Mouse (Mus musculus): ENCODE data around the gene Lhpp. TPM values are rescaled to one million over a fixed set of nuclear protein-coding genes. Genes with fewer than 3 reads are reported as not detected.

Gene Lhpp
- polyA plus RNA-seq, 1 experiment from 2014 or later, result 46.6 TPM

DNA sequence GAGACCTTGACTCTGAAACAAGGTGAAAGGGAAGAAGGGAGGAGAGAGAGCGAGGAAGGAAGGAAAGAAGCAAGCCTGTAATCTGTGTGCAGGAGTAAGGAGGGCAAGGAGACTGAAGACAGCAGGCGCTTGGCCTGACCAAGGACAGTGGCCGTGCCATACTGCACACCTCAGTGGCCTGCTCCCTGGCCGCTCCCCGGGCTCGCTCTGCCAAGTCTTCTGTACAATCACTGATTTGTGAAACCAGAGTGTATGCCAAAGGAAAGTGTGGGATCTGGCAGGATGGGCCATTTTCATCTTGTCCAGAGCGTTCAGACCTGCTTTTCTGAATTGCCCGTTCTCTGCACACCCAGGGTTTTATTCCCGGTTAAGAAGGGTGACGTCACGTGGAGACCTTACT lies 70.9 kb downstream of the Lhpp start:
- no peak for ATAC-seq (ENCODE audit: low FRiP score)
- WGBS, result 89% methylated on average over 11 of the region's 11 CpGs
- H3K9ac ChIP-seq, result no peak overlapping the region
- H3K4me1 ChIP-seq (replicated peaks; ENCODE audit: control insufficient read depth, insufficient read depth, low read length), result no peaks in the 10 kb centered on the region
- H3K27me3 ChIP-seq (ENCODE audit: control insufficient read depth, insufficient read depth, low read length), result no peaks in the 10 kb centered on the region
- no peak for DNase-seq (ENCODE audit: low spot score)
- no peak overlapping the region for H3K4me3 ChIP-seq (replicated peaks; ENCODE audit: low read length)
- no peaks in the 10 kb centered on the region for H3K9me3 ChIP-seq (ENCODE audit: control insufficient read depth, low read length)
- H3K4me2 ChIP-seq (replicated peaks), result no peak overlapping the region
- no peak overlapping the region for H3K27ac ChIP-seq
- no peaks in the 10 kb centered on the region for H3K36me3 ChIP-seq (replicated peaks; ENCODE audit: control insufficient read depth, insufficient read depth)

DNA sequence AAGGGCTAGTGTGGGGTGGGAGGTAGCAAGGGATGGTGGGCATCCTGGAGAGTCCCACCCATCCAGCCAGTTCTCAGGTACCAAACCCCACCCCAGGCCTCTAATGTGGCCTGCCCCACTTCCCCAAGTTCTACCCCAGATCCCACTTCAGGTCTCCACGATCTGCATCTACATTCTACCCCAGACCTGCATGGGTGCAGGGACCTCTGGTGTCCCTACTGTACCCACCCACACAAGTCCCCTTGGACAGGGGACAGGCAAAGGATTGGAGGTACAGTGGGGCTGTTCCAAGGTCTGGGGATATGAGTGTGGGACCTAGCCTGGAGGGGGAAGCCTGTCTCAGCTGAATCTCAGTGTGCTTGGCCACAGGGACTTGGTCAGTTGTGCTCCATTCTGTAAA lies 71.4 kb downstream of the Lhpp start:
- ATAC-seq (ENCODE audit: low FRiP score), result no peak
- Histone ChIP-seq H3K9me3 (ENCODE audit: control insufficient read depth, low read length) (no peaks in the 10 kb centered on the region), H3K4me2 (replicated peaks) (no peak overlapping the region), H3K9ac (no peak overlapping the region), H3K4me1 (replicated peaks; ENCODE audit: control insufficient read depth, insufficient read depth, low read length) (no peaks in the 10 kb centered on the region), H3K27me3 (ENCODE audit: control insufficient read depth, insufficient read depth, low read length) (no peaks in the 10 kb centered on the region), H3K27ac (no peak overlapping the region), H3K4me3 (replicated peaks; ENCODE audit: low read length) (no peak overlapping the region), H3K36me3 (replicated peaks; ENCODE audit: control insufficient read depth, insufficient read depth) (no peaks in the 10 kb centered on the region)
- 95% methylated on average over 1 of the region's 1 CpGs for WGBS
- DNase-seq (ENCODE audit: low spot score), result no peak

DNA sequence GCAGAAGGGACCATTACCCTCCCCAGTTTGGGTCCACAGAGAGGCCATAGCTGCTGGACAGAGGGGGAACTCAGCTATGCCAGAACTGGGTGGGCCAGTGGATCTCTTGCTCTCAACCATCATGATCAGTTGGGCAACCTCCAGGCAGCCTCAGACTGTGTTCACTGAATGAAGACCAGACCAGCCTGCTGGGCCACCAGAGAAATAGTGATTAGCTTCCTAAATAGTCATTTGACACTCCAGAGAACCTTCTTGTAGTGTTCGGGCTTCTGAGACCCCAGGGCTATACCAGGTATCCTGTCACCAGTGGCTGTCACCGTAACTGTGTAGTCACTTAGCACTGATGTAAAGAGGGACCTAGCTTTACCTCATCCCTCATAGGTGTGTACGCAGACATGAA lies 71.9 kb downstream of the Lhpp start:
- ATAC-seq (ENCODE audit: low FRiP score) (no peak), DNase-seq (ENCODE audit: low spot score) (no peak)
- Histone ChIP-seq H3K9me3 (ENCODE audit: control insufficient read depth, low read length) (no peaks in the 10 kb centered on the region), H3K36me3 (replicated peaks; ENCODE audit: control insufficient read depth, insufficient read depth) (no peaks in the 10 kb centered on the region), H3K4me2 (replicated peaks) (no peak overlapping the region), H3K9ac (no peak overlapping the region), H3K27me3 (ENCODE audit: control insufficient read depth, insufficient read depth, low read length) (no peaks in the 10 kb centered on the region), H3K4me1 (replicated peaks; ENCODE audit: control insufficient read depth, insufficient read depth, low read length) (no peaks in the 10 kb centered on the region), H3K27ac (no peak overlapping the region), H3K4me3 (replicated peaks; ENCODE audit: low read length) (no peak overlapping the region)
- 100% methylated on average over 3 of the region's 3 CpGs for WGBS

DNA sequence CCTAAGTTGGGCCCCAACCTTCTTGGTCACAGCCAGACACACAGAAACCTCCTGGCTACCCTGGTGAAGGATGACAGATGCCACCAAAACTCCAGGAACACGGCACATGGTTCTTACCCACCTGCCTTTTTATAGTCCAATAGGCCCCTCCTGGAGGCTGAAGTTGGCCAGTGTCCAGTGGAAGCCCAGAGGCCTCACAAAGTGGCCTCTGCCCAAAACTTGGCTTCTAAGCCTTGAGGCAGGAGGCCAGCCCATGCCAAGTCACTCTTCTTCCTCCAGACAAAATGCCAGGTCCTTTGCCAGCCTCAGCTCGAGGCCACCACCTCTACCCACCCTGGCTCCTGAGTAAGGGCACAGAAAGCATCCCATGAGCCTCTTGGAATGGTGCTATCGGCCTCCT lies 72.5 kb downstream of the Lhpp start:
- no peak overlapping the region for H3K4me2 ChIP-seq (replicated peaks)
- H3K9ac ChIP-seq, result no peak overlapping the region
- H3K4me3 ChIP-seq (replicated peaks; ENCODE audit: low read length), result no peak overlapping the region
- no peaks in the 10 kb centered on the region for H3K9me3 ChIP-seq (ENCODE audit: control insufficient read depth, low read length)
- 0 out of 2 replicates have a peak, but pooled peaks cover 2% of the 10 kb centered on the region for H3K4me1 ChIP-seq (replicated peaks; ENCODE audit: control insufficient read depth, insufficient read depth, low read length)
- DNase-seq (ENCODE audit: low spot score) (no peak), ATAC-seq (ENCODE audit: low FRiP score) (no peak)
- H3K36me3 ChIP-seq (replicated peaks; ENCODE audit: control insufficient read depth, insufficient read depth), result no peaks in the 10 kb centered on the region
- WGBS, result 66% methylated on average over 3 of the region's 3 CpGs
- no peaks in the 10 kb centered on the region for H3K27me3 ChIP-seq (ENCODE audit: control insufficient read depth, insufficient read depth, low read length)
- H3K27ac ChIP-seq, result no peak overlapping the region

DNA sequence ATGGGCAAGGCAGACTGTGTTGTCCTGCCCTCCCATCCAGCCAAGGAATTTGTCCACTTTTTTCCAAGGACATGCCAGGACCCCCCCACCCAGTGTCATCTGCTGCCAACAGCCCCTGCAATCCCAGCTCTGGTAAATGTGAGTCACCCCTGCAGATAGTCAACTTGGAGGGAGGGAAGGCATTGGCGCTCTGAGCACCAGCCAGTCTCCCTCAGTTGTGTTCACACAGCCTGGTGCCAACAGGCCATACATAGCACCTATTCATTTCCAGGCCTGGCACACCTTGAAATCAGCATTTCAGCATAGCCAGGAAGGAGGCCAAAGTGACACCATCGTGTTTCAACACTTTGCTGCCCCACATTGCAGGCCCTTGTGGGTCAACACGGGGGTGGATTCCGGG lies 73.5 kb downstream of the Lhpp start:
- no peak overlapping the region for H3K9ac ChIP-seq
- H3K9me3 ChIP-seq (ENCODE audit: control insufficient read depth, low read length), result no peaks in the 10 kb centered on the region
- 91% methylated on average over 4 of the region's 4 CpGs for WGBS
- H3K27ac ChIP-seq, result no peak overlapping the region
- no peak overlapping the region for H3K4me3 ChIP-seq (replicated peaks; ENCODE audit: low read length)
- H3K27me3 ChIP-seq (ENCODE audit: control insufficient read depth, insufficient read depth, low read length), result no peaks in the 10 kb centered on the region
- ATAC-seq (ENCODE audit: low FRiP score) (no peak), DNase-seq (ENCODE audit: low spot score) (no peak)
- 0 out of 2 replicates have a peak, but pooled peaks cover 10% of the 10 kb centered on the region for H3K4me1 ChIP-seq (replicated peaks; ENCODE audit: control insufficient read depth, insufficient read depth, low read length)
- H3K4me2 ChIP-seq (replicated peaks), result no peak overlapping the region
- no peaks in the 10 kb centered on the region for H3K36me3 ChIP-seq (replicated peaks; ENCODE audit: control insufficient read depth, insufficient read depth)

DNA sequence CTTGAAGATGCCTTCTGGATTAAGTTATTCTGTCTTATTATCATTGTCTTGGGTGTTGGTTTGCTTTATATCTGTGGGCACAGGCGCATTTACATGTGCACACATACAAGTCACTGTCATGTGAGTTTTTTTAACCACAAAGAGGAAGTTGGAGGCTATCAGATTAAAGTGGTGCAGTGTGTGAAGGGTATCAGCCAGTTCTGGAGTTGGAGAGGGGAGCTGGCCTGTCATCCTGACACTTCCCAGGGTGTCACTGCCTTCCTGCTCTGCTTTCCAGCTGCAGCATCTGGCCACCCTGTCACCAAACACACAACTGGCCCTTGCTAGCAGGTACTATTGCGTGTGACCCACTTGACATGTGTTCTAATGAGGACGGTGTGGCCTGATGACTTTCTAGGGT lies 76.1 kb downstream of the Lhpp start:
- ATAC-seq (ENCODE audit: low FRiP score) (no peak), DNase-seq (ENCODE audit: low spot score) (no peak)
- Histone ChIP-seq H3K4me1 (replicated peaks; ENCODE audit: control insufficient read depth, insufficient read depth, low read length) (0 out of 2 replicates have a peak, but pooled peaks cover 10% of the 10 kb centered on the region), H3K9ac (no peak overlapping the region), H3K36me3 (replicated peaks; ENCODE audit: control insufficient read depth, insufficient read depth) (no peaks in the 10 kb centered on the region), H3K27ac (no peak overlapping the region), H3K9me3 (ENCODE audit: control insufficient read depth, low read length) (no peaks in the 10 kb centered on the region), H3K4me3 (replicated peaks; ENCODE audit: low read length) (no peak overlapping the region), H3K27me3 (ENCODE audit: control insufficient read depth, insufficient read depth, low read length) (no peaks in the 10 kb centered on the region), H3K4me2 (replicated peaks) (no peak overlapping the region)
- WGBS, result 98% methylated on average over 3 of the region's 3 CpGs

DNA sequence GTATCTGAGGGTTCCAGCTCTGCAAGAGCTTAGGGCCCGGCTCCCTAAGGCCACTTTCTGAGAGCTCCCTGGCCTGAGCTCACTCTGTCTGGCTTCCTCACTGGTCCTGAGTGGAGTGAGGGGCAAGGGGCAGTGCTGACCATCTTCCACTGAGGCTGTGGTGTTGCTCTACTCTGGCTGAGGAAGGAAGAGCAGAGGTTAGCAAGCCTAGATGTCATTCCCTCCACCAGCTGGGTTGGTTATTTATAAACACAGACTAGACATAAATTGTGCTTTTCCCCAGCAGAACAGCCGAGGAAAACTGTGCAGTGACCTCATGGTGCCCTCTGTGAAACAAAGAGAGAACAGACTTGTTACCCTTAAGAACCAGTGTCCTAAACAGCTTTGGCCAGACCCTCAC lies 77.5 kb downstream of the Lhpp start:
- H3K4me3 ChIP-seq (replicated peaks; ENCODE audit: low read length), result no peak overlapping the region
- WGBS, result 59% methylated on average over 2 of the region's 2 CpGs
- no peak overlapping the region for H3K4me2 ChIP-seq (replicated peaks)
- DNase-seq (ENCODE audit: low spot score) (no peak), ATAC-seq (ENCODE audit: low FRiP score) (no peak)
- H3K27me3 ChIP-seq (ENCODE audit: control insufficient read depth, insufficient read depth, low read length), result no peaks in the 10 kb centered on the region
- 0 out of 2 replicates have a peak, but pooled peaks cover 10% of the 10 kb centered on the region for H3K4me1 ChIP-seq (replicated peaks; ENCODE audit: control insufficient read depth, insufficient read depth, low read length)
- no peaks in the 10 kb centered on the region for H3K9me3 ChIP-seq (ENCODE audit: control insufficient read depth, low read length)
- no peaks in the 10 kb centered on the region for H3K36me3 ChIP-seq (replicated peaks; ENCODE audit: control insufficient read depth, insufficient read depth)
- no peak overlapping the region for H3K27ac ChIP-seq
- H3K9ac ChIP-seq, result no peak overlapping the region

DNA sequence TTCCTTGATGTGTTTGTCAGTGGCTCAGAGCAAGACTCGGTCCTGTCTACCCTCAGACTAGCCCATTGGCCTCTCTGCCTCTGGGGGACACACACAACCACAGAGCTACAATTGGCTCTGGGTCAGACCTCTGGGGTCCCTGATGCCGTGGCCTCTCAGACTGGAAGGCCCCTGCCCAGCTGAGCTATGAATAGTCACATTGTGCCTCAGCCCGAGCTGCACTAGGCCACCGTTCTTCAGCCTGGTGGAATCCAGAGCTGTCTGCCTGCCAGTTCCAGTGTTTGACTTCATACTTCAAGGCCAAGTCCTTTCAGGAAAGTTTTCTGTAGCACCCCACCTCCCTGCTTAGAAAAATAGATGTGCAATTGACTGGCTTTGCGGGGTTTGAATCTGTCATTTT lies 78.3 kb downstream of the Lhpp start:
- H3K4me2 ChIP-seq (replicated peaks), result no peak overlapping the region
- no peak for ATAC-seq (ENCODE audit: low FRiP score)
- no peak overlapping the region for H3K9ac ChIP-seq
- no peak overlapping the region for H3K27ac ChIP-seq
- no peak for DNase-seq (ENCODE audit: low spot score)
- H3K9me3 ChIP-seq (ENCODE audit: control insufficient read depth, low read length), result no peaks in the 10 kb centered on the region
- H3K27me3 ChIP-seq (ENCODE audit: control insufficient read depth, insufficient read depth, low read length), result no peaks in the 10 kb centered on the region
- H3K4me1 ChIP-seq (replicated peaks; ENCODE audit: control insufficient read depth, insufficient read depth, low read length), result 0 out of 2 replicates have a peak, but pooled peaks cover 10% of the 10 kb centered on the region
- 48% methylated on average over 5 of the region's 5 CpGs for WGBS
- no peaks in the 10 kb centered on the region for H3K36me3 ChIP-seq (replicated peaks; ENCODE audit: control insufficient read depth, insufficient read depth)
- H3K4me3 ChIP-seq (replicated peaks; ENCODE audit: low read length), result no peak overlapping the region

DNA sequence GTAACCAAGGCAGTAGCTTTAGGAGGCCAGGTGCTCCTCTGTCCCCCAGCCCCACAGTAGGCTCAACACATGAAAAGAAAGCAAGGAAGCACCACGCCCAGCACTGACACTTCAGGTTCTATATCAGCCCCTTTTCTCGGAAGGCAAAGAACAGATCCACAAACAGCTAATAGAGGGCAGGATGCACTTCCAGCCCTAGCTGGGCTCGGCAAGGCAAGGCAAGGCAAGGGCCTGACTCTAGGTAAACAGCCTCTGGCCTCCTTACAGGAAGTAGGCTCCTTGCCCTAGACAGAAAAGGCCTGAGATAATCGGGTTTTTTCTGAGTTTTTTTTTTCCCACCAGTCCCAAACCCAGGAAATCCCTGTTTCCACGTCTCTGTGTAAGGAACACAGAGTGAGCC lies 79.3 kb downstream of the Lhpp start:
- DNase-seq (ENCODE audit: low spot score) (no peak), ATAC-seq (ENCODE audit: low FRiP score) (no peak)
- no peaks in the 10 kb centered on the region for H3K27me3 ChIP-seq (ENCODE audit: control insufficient read depth, insufficient read depth, low read length)
- no peak overlapping the region for H3K4me2 ChIP-seq (replicated peaks)
- 0 out of 2 replicates have a peak, but pooled peaks cover 10% of the 10 kb centered on the region for H3K4me1 ChIP-seq (replicated peaks; ENCODE audit: control insufficient read depth, insufficient read depth, low read length)
- no peak overlapping the region for H3K9ac ChIP-seq
- H3K36me3 ChIP-seq (replicated peaks; ENCODE audit: control insufficient read depth, insufficient read depth), result no peaks in the 10 kb centered on the region
- no peak overlapping the region for H3K27ac ChIP-seq
- WGBS, result 82% methylated on average over 5 of the region's 5 CpGs
- H3K4me3 ChIP-seq (replicated peaks; ENCODE audit: low read length), result no peak overlapping the region
- H3K9me3 ChIP-seq (ENCODE audit: control insufficient read depth, low read length), result no peaks in the 10 kb centered on the region
